Mouse (Mus musculus) kidney, adult 8-10 months (tissue): ENCODE data around the gene Gm10228.
"Not testable (repeated sequence)": the region's sequence is repeated elsewhere in the genome, so short reads cannot be mapped to it uniquely, and the experiment has no call there.

ENCODE experiments used
- DNase-seq, 2 experiments: peaks; one replicate each; pipeline ENCODE4 v3.0.0; 2022

The Gm10228 gene

GRCm38 (mm10) chr16:89041372-89041771, at the start of gene Gm10228:
Gene Gm10228, minus strand, starts transcription at chr16:89041472.
- not testable (repeated sequence) for DNase-seq

DNA sequence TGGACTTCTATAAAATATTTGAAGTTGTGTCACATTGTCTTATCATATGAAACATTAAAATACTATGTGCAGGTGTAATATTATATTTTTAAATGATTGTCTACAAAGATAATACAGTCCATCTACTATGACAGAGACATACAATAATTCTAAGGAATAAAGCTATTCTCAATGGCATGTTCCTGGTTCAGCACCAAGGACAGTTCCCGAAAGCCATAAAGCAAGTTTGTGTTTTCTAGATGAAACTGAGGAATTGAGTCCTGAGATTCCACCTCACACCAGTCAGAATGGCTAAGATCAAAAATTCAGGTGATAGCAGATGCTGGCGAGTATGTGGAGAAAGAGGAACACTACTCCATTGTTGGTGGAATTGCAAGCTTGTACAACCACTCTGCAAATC, 29.8 kb upstream of the Gm10228 start:
- DNase-seq, result not testable (repeated sequence)

- not testable (repeated sequence) for DNase-seq
Measured at GRCm38 (mm10) chr16:89063902-89064301, 22.6 kb upstream of the Gm10228 start, which contains the start of gene 1110025L11Rik. Gene 1110025L11Rik, minus strand, starts transcription at chr16:89064002.

GRCm38 (mm10) chr16:89047783-89048182, 6.5 kb upstream of the Gm10228 start, which contains the start of gene Krtap6-5:
Gene Krtap6-5, minus strand, starts transcription at chr16:89047883.
- no peak for DNase-seq

DNA sequence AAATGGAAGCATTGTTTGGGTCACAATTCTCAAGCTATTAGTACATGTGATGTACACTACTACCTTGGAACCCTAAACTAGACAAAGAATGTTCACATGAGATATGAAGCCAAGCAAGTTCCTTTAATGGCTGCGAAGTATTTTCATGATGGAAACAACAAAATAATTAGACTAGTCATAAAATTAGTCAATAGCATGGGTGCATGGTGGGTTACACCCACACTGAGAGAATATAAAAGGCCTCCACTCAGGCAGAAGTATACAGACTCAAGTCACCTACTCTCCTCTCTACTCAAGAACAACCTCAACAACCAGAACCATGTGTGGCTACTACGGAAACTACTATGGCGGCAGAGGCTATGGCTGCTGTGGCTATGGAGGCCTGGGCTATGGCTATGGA, 9.9 kb downstream of the Gm10228 start, which contains the start of gene Krtap6-1:
TSS of gene Krtap6-1 (plus strand) at position 301 of the 400 bp plus-strand sequence.
- not testable (repeated sequence) for DNase-seq

DNA sequence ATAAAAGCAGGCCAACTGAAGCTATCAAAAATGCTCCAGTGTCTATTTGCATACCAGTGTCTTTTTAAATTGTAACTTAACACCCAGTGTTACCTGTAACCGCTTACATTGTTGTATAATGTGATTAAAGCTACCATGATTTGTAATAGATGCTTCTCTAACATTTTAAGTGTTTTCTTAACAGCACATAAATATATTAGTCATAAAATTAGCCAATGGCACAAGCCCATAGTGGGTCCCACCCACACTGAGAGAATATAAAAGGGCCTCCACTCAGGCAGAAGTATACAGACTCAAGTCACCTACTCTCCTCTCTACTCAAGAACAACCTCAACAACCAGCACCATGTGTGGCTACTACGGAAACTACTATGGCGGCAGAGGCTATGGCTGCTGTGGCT, 26.3 kb downstream of the Gm10228 start, which contains the start of gene Gm10229:
TSS of gene Gm10229 (plus strand) at position 301 of the 400 bp plus-strand sequence.
- DNase-seq, result not testable (repeated sequence)

DNA sequence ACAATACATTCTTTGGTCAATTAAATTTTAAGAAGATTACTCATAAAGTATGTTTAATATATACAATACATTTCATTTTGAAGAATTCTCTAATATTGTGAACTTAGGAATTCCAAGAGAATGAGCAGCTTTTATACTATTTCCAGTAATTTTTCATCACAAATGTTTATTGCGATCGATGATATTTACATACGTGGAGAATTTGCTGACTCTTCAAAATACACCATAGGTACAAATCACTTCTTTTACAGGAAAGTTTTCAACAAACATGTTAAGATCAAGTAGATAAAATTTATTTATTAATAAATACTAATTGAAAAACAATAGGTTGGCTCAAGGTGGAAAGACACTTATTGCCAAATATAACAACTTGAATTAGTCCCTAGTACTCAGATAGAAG, 27.3 kb downstream of the Gm10228 start:
- DNase-seq, result no peak

- DNase-seq, result no peak
Measured at GRCm38 (mm10) chr16:89010659-89011058, 30.6 kb downstream of the Gm10228 start, which contains the start of gene Krtap22-2. Gene Krtap22-2, minus strand, starts transcription at chr16:89010759.
